Mouse (Mus musculus): Measurements from ENCODE around the gene Tmem230. TPM values are rescaled to one million over a fixed set of nuclear protein-coding genes. Genes with fewer than 3 reads are reported as not detected.
A peak's percentile ranks its signal among the peaks of the same experiment; 100 is the strongest.

Tmem230 gene
- polyA plus RNA-seq, 1 experiment from 2014 or later: 54.7 TPM

DNA sequence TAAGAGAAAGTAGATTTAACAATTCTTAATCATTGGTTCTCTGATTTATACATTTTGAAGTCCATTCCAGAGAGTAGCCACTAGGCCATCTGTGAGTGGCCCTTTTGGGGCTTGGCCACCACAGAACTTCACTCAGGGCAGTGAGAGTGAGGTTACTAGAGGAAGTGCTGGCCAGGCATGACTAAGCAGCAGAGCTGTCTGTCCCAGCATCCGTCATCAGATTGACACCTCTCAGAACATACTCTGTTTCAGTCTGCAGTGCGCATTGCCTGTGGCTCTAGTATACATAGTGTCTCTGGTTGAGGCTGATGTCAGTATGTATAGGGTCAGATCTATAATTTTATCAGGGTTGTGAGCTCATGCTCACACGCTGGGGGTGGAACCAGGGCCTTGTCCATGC, 21.6 kb upstream of the Tmem230 start:
- H3K27me3 ChIP-seq: no peaks in the 10 kb centered on the region
- no peaks in the 10 kb centered on the region for H3K9me3 ChIP-seq
- H3K9ac ChIP-seq (replicated peaks): no peak overlapping the region
- H3K4me1 ChIP-seq: peaks cover 11% of the 10 kb centered on the region
- no peak overlapping the region for H3K4me2 ChIP-seq (replicated peaks)
- no peak overlapping the region for H3K4me3 ChIP-seq
- no peaks in the 10 kb centered on the region for H3K36me3 ChIP-seq
- no peak overlapping the region for H3K27ac ChIP-seq (replicated peaks)
- ATAC-seq (ENCODE audit: low FRiP score, low read depth): no peak
- 86% methylated on average over 3 of the region's 3 CpGs for WGBS

DNA sequence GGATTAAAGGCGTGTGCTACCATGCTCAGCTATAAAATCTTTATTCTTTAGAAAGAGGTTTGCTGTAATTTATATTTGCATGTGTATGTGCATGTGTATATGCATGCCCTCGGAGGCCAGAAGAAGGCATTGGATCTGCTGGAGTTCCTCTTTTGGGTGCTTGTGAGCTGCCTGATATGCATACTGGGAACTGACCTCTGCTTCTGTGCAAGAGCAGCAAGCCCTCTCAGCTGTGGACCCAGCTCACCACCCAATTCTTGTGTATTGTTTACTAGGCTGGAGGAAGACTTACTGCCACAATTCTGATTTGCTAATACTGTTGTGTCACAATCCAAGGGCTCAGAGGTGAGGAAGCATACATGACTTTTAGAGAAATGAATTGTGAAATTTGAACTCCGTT, 18.5 kb upstream of the Tmem230 start:
- H3K4me2 ChIP-seq (replicated peaks): no peak overlapping the region
- ATAC-seq (ENCODE audit: low FRiP score, low read depth): no peak
- H3K27ac ChIP-seq (replicated peaks): no peak overlapping the region
- no peaks in the 10 kb centered on the region for H3K9me3 ChIP-seq
- no peaks in the 10 kb centered on the region for H3K36me3 ChIP-seq
- 92% methylated on average over 3 of the region's 3 CpGs for WGBS
- H3K4me3 ChIP-seq: no peak overlapping the region
- H3K9ac ChIP-seq (replicated peaks): no peak overlapping the region
- no peaks in the 10 kb centered on the region for H3K27me3 ChIP-seq
- peaks cover 15% of the 10 kb centered on the region for H3K4me1 ChIP-seq

DNA sequence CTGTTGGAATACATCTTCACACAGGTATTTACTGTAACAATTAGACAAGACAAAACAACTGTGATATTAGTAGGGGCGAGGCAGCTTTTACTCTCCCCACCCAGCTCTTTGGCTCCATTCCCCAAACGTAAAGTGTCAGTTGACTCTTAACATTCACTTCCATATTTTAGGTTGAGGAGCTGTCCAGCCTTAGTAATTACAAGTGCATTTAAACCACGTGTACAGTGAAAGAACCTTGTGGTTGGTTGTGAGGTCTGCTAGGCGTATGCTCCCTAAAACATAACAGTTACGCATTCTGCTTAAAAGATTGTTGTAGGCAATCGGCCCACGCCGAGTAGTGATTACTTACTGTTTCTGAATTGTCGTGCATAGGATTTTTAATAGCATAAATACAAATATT, 17.6 kb upstream of the Tmem230 start:
- WGBS: 91% methylated on average over 9 of the region's 9 CpGs
- Histone ChIP-seq H3K4me2 (replicated peaks) (no peak overlapping the region), H3K36me3 (no peaks in the 10 kb centered on the region), H3K27ac (replicated peaks) (no peak overlapping the region), H3K4me1 (peaks cover 15% of the 10 kb centered on the region), H3K4me3 (no peak overlapping the region), H3K9ac (replicated peaks) (no peak overlapping the region), H3K9me3 (no peaks in the 10 kb centered on the region), H3K27me3 (no peaks in the 10 kb centered on the region)
- no peak for ATAC-seq (ENCODE audit: low FRiP score, low read depth)

DNA sequence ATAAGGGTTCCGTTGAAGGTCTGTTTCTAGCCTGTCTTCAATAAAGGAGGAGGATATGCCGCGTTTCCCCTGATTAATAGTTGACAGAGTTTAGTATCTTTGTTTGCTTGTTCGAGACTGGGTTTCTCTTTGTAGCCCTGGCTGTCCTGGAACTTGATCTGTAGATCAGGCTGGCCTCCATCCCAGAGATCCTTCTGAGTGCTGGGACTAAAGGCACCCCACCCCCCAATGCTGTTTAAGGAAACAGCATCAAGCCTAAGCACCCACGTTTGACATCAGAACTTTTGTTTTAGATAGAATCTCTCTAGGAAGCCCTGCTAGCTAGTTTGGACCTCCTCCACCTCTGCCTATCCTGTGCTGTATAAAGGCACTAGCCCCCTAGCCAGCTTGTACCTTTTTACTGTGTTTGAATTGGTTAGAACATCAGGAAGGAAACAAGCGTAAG, 16.7 kb upstream of the Tmem230 start:
- 17% methylated on average over 6 of the region's 6 CpGs for WGBS
- no peak for ATAC-seq (ENCODE audit: low FRiP score, low read depth)
- peak overlapping the region; percentile 88 for H3K27ac ChIP-seq (replicated peaks)
- H3K9ac ChIP-seq (replicated peaks): peak overlapping the region; percentile 94
- H3K9me3 ChIP-seq: no peaks in the 10 kb centered on the region
- peaks cover 15% of the 10 kb centered on the region for H3K4me1 ChIP-seq
- H3K4me3 ChIP-seq: peak overlapping the region; percentile 86
- H3K27me3 ChIP-seq: no peaks in the 10 kb centered on the region
- H3K36me3 ChIP-seq: no peaks in the 10 kb centered on the region
- peak overlapping the region; percentile 62 for H3K4me2 ChIP-seq (replicated peaks)

DNA sequence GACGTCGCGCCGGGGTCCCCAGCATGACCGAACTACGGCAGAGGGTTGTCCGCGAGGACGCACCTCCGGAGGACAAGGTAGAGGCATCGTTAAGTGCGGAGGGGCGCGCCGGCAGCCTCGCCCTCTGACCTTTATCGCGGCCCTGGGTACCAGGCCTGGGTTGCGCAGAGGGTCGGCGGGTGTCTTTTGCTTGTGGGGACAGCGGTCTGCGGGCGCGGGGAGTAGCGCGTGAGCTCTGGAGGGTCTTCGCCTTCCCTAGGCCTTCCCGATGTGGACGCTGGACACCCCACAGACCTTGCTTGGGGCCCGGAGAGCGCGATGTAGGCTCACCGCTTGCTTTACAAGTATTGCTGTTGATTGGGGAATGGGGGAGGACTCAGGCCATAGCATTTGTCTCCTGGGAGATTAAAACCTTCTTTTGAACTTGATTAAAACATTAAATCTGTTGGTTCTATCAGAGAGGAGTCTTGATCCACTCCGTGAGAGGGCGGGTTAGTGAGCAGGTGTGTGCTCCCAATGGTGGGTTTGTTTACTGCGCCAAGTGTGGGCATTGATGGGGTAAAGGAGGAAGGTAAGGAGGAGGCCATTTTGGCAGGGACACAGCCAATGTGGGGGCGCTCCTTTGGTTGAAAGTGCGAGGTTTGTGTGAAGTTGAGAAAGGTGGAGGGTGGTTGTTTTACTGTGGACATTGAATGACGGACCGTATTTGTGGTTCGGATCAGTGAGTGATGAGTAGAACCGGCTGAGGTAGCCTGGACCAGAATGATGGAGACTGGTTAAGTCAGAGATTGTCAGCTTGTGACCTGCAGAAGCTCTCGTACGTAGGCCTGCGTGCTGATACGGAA, 16.0 kb upstream of the Tmem230 start:
- Histone ChIP-seq H3K9ac (replicated peaks) (peak overlapping the region; percentile 94), H3K27ac (replicated peaks) (peak overlapping the region; percentile 88), H3K9me3 (no peaks in the 10 kb centered on the region), H3K4me3 (peak overlapping the region; percentile 86), H3K4me2 (replicated peaks) (peak overlapping the region; percentile 62), H3K4me1 (peaks cover 15% of the 10 kb centered on the region), H3K36me3 (no peaks in the 10 kb centered on the region), H3K27me3 (no peaks in the 10 kb centered on the region)
- 1% methylated on average over 47 of the region's 47 CpGs for WGBS
- ATAC-seq (ENCODE audit: low FRiP score, low read depth): peak; percentile 10; the same call in 1 of the 2 replicates

DNA sequence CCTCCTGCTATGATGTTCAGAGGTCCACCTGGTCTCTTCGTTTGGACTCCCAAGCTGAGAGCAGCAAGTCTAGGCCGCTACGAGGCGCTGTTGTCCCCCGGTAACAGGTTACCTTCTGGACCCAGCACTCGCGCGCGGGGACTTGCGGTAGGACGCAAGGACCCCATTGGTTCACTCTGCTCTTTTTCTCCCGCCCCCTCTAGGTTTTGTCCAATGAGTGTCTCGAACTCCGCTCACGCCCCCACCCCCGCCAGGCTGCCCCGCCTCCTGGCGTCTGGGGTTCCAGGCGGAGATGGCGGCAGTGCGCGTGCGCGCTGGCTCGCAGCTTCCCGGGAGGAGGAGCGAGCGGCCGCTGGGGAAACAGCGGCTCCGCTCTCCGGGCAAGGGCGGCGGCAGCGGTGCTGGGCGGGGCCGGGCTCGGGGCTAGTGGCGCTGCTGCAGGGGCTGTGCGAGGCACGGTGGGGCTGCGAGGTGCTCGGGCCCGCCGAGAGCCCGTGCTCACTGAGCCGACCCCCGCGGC, 15.3 kb upstream of the Tmem230 start, which contains the start of gene Cds2:
TSS of gene Cds2 (plus strand) at position 270 of the 520 bp plus-strand sequence.
- H3K4me2 ChIP-seq (replicated peaks): peak within 1 kb of the TSS; percentile 62
- H3K9ac ChIP-seq (replicated peaks): peak within 1 kb of the TSS; percentile 94
- H3K4me3 ChIP-seq: peak within 1 kb of the TSS; percentile 86
- no peaks in the 10 kb centered on the region for H3K36me3 ChIP-seq
- H3K4me1 ChIP-seq: peaks cover 15% of the 10 kb centered on the region
- peak within 1 kb of the TSS; percentile 88 for H3K27ac ChIP-seq (replicated peaks)
- WGBS: under 1% methylated on average over 34 of the region's 49 CpGs
- no peaks in the 10 kb centered on the region for H3K27me3 ChIP-seq
- no peaks in the 10 kb centered on the region for H3K9me3 ChIP-seq
- peak; percentile 98 for ATAC-seq (ENCODE audit: low FRiP score, low read depth)

DNA sequence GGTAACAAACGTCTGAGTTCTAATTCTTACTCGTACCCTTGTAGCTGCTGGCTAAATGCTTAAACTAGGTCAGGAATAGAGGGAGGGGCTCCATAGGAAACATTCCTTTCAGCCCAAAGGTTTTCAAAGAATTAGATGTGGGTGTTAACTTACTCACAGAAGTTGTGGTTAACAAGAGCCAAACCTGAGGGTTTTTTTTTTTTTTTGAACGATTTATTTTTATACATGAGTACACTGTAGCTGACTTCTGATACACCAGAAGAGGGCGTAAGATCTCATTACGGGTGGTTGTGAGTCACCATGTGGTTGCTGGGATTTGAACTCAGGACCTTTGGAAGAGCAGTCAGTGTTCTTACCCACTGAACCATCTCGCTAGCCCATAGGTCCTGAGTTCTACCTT, 14.6 kb upstream of the Tmem230 start:
- Histone ChIP-seq H3K4me2 (replicated peaks) (peak overlapping the region; percentile 62; the same call in 1 of the 2 replicates), H3K27ac (replicated peaks) (no peak overlapping the region), H3K9me3 (no peaks in the 10 kb centered on the region), H3K4me1 (peaks cover 15% of the 10 kb centered on the region), H3K27me3 (no peaks in the 10 kb centered on the region), H3K4me3 (no peak overlapping the region), H3K36me3 (no peaks in the 10 kb centered on the region), H3K9ac (replicated peaks) (no peak overlapping the region)
- 77% methylated on average over 6 of the region's 6 CpGs for WGBS
- ATAC-seq (ENCODE audit: low FRiP score, low read depth): no peak

DNA sequence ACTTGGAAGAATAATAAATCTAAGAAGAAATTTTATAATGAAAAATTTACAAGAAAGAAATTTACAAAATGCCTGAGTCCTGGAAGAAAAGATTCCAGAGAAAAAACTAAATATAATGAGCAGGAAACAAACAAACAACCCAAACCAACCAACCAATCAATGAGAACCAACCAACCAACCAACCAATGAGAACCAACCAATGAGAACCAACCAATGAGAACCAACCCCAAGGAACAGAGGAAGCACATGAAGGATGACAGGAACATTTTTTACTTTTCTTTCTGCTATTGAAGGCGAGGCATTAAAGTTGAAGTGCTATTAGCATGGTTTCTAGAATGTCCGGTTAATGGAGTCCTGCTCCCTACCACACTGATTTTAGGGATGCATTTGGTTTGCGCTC, 13.0 kb upstream of the Tmem230 start:
- H3K4me2 ChIP-seq (replicated peaks): no peak overlapping the region
- no peaks in the 10 kb centered on the region for H3K36me3 ChIP-seq
- no peaks in the 10 kb centered on the region for H3K27me3 ChIP-seq
- H3K4me1 ChIP-seq: peaks cover 15% of the 10 kb centered on the region
- H3K9ac ChIP-seq (replicated peaks): no peak overlapping the region
- no peak for ATAC-seq (ENCODE audit: low FRiP score, low read depth)
- H3K9me3 ChIP-seq: no peaks in the 10 kb centered on the region
- 94% methylated on average over 3 of the region's 3 CpGs for WGBS
- no peak overlapping the region for H3K27ac ChIP-seq (replicated peaks)
- no peak overlapping the region for H3K4me3 ChIP-seq

DNA sequence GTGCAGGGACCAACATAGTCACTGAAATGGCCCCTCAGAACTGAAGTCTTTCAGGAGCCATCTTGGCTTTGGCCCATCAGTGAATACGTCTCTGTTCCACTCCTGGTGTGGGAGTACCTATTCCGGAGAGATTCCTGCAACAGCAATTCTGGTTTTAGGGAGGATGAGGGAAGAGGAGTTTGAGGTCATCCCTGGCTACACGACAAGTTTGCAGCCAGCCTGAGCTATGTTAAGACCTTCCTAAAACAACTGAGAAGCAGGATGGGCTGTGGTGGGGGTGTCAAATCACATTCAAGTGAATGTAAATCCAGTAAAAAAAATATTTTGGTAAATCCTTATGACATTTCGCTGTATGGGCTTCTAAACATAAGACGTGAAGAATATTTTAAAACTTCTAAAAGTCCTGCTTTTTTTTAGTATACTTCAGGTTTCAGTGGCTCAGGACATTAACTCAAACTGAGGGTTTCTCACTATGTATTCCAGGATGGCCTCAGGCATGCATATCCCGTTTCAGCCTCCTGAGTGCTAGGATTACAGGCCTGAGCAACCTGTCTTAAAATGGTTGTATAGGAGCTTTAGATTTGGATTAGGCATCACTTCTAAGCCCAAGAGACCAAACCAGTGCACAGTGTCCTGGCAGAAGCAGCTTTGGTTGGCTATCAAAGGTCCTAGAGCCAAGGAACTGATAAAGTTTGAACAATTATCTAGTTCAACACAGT, 9.9 kb upstream of the Tmem230 start:
- no peaks in the 10 kb centered on the region for H3K27me3 ChIP-seq
- ATAC-seq (ENCODE audit: low FRiP score, low read depth): no peak

DNA sequence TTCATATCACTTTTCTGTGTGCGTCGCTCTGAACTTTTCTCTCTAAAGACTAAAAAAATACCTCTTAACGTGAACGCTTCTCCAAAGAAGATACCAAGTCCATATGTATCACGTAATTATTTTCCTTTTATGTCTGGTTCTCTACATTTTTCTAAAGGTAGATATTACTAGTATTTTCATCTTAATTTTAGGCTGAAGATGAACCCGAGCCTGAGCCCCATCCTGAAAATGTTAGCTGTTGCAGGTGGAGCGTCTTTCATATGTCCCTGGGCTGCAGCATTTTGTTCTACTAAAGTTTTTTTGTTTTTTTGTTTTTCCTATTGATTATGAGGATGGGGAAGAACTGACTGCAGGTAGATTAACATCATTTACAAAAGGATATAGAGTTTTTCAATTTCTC, 6.0 kb upstream of the Tmem230 start:
- H3K4me1 ChIP-seq: peaks cover 29% of the 10 kb centered on the region
- no peaks in the 10 kb centered on the region for H3K36me3 ChIP-seq
- 1% methylated on average over 7 of the region's 7 CpGs for WGBS
- no peak for ATAC-seq (ENCODE audit: low FRiP score, low read depth)
- H3K9me3 ChIP-seq: no peaks in the 10 kb centered on the region
- peak overlapping the region; percentile 64 for H3K4me2 ChIP-seq (replicated peaks)
- peak overlapping the region; percentile 69; the same call in 1 of the 2 replicates for H3K27ac ChIP-seq (replicated peaks)
- H3K9ac ChIP-seq (replicated peaks): peak overlapping the region; percentile 61
- H3K27me3 ChIP-seq: no peaks in the 10 kb centered on the region
- H3K4me3 ChIP-seq: peak overlapping the region; percentile 64

More for the DNA sequence above, 9.9 kb upstream of the Tmem230 start:
- Histone ChIP-seq H3K4me3 (no peak overlapping the region), H3K36me3 (no peaks in the 10 kb centered on the region), H3K4me2 (replicated peaks) (no peak overlapping the region), H3K27ac (replicated peaks) (no peak overlapping the region), H3K9me3 (no peaks in the 10 kb centered on the region), H3K9ac (replicated peaks) (no peak overlapping the region), H3K4me1 (peaks cover 5% of the 10 kb centered on the region; the same call in 1 of the 2 replicates)
- WGBS: 96% methylated on average over 6 of the region's 6 CpGs

DNA sequence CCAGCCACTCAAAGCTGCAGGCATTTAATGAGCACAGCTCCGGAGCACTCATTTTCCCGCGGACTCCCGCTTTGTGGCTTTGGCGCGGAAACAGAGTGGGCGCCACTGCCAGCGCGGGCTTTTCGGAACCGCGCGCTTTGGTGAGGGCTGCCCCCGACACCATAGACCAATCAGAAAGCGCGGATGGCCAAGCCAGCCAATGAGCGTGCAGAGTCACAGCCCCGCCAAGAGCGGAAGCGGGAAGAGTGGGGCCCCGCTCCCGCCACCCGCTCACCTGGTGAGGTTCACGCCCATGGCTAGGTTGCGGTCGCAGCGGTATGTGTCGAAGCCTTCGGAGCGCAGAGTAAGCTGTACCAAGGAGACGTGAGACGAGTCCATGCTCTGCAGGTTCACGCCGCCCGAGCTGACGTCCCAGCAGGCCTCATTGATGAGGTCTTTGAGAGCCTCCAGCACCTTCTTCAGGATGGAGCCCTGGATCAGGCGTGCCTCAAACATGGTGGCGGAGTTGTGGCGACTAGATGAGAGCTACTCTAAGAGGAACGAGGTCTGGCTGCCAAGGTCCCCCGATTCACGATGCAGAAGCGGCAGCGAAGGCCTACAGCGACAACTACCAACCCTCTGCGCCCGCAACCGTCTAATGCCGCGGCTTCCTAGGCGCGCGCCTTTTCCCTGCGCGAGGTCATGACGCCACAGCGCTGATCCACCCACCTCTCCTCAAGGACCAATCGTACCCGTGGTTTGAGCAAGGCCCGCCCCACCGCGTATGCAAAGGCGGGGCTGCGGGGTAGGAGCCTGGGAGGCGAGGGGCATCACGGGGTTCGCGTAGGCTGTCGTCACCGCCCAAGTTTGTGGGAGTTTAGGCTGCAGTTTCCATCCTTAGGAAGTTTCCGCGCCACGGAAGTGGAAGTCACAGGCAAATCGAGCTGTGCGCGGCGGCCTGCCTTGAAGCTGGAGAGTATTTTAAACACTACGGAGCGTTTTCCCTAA, 5.2 kb upstream of the Tmem230 start, which contains the start of gene Pcna:
TSS of gene Pcna (minus strand) at position 773 of the 987 bp plus-strand sequence.
- WGBS: under 1% methylated on average over 79 of the region's 79 CpGs
- Histone ChIP-seq H3K4me3 (peak within 1 kb of the TSS; percentile 64), H3K9me3 (no peaks in the 10 kb centered on the region), H3K9ac (replicated peaks) (peak within 1 kb of the TSS; percentile 61), H3K36me3 (no peaks in the 10 kb centered on the region), H3K4me2 (replicated peaks) (peak within 1 kb of the TSS; percentile 64), H3K27ac (replicated peaks) (peak within 1 kb of the TSS; percentile 69), H3K4me1 (peaks cover 35% of the 10 kb centered on the region), H3K27me3 (no peaks in the 10 kb centered on the region)
- ATAC-seq (ENCODE audit: low FRiP score, low read depth): peak; percentile 99

All from midbrain, embryonic 12.5 days (tissue).